Mouse (Mus musculus) C3H10T1/2 (cell line): ENCODE measurements around the gene Smim26. TPM values are rescaled to one million over a fixed set of nuclear protein-coding genes. Genes with fewer than 3 reads are reported as not detected.

ENCODE experiments used
- polyA plus RNA-seq, 2 experiments: library from polyadenylated mRNA; unstranded; fragments of >200 nt; fragmentation: generic; extraction: Trizol; gene quantifications; one replicate each; pipeline ENCODE4 v1.2.1; 2012; ENCODE audit warnings: missing spikeins in 2 of 2

The Smim26 gene
- 10 to 100 TPM in 1 of 2 experiments, 1 to 10 TPM in 1; 6.6 to 34.3 TPM for polyA plus RNA-seq

GRCm38 (mm10) chr2:144593951-144594651, at the start of gene Smim26:
Gene Smim26, plus strand, starts transcription at chr2:144594054.

GRCm38 (mm10) chr2:144550529-144550928, 43.3 kb upstream of the Smim26 start, which contains the start of gene Rbbp9:
Gene Rbbp9, minus strand, starts transcription at chr2:144550869.

DNA sequence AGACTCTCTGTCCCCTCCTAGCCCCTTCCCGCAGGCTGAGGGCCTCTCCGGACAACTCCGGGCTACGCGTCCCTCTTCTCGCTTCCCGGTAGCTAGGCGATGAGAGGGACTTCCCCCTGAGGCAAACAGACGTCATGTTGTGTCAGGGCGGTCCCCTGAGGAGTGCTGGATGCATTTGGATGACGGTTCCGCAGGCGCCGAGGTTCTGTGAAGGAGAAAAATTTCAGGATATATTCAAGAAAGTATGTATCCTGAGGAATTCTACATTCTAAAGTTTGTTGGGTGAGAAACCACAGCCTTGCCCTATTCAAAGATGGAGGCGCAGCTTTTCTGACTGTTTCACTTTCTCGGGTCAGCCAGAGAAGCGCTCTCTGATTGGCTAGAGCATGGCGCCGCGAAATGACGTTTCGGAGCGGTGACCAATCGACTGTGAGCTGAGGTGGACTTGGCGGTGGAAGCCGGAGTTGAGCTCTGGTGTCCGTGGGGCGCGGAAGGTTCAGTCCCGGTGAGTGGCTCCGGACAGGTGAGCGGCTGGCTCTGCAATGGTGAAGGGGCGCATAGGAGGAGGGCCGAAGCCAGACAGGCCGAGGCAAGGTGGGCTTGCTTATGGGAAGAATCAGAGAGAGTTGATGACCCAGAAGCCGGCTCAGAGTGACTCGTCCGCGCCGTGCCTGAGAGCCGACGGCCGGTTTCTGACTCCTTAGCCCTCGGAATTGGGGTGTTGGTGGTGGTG, 37.9 kb upstream of the Smim26 start, which contains the start of gene Sec23b:
TSS of gene Sec23b (plus strand) at position 410 of the 733 bp plus-strand sequence.

DNA sequence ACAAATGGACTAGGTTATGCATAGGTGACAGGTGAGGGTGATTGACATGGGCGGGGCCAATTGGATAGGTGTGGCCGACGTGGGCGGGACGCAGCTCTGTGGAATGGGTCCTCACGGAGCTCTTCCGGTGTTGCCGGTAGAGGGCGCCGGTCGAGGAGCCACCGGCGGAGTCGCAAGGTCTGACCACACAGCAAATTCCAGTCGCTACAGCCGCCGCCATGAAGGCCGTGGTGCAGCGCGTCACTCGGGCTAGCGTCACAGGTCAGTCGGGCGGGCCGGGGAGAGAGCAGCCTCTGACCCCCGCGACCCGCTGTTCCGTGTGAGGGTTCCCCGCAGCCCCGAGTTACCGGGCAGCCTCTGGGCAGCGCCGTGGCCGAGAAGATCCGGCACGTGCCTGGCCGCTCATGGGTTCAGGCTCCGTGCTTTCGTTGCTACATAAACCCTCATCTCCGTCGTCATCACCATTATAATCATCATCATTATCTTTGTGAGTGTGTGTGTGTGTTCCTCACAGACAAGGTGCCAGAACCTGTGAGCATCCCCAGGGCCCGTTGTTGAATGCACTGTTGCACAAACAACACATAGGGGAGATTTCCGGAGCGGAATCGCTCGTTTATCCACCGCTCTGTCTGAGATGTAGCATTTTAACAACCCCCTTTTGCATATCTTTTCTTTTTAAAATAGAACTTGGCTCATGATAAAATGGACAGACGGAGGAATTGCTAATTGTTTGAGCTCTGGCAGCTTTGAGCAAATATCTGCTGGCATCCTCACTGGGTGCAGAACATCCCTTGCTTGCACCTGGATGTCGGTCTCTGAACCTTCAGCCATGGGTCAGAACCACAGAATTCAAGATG, 6.2 kb downstream of the Smim26 start, which contains the start of gene Dtd1:
TSS of gene Dtd1 (plus strand) at position 67 of the 857 bp plus-strand sequence.

Other genes with a start within 250 kb of the Smim26 start
- gene Kat14, start 225.1 kb upstream of the Smim26 start, polyA plus RNA-seq: 10 to 100 TPM; 14.9 to 18.8 TPM
- 1 to 10 TPM in 1 of 2 experiments, not detected in 1; 2.9 TPM for gene Pet117, start 225.1 kb upstream of the Smim26 start, polyA plus RNA-seq
- gene Dzank1, start 66.6 kb upstream of the Smim26 start, polyA plus RNA-seq: under 1 TPM; 0.01 to 0.40 TPM
- gene Polr3f, start 66.3 kb upstream of the Smim26 start, polyA plus RNA-seq: 1 to 10 TPM in 1 of 2 experiments, under 1 TPM in 1; 0.33 to 2.7 TPM
- gene Rbbp9, start 43.2 kb upstream of the Smim26 start, polyA plus RNA-seq: 10 to 100 TPM in 1 of 2 experiments, under 1 TPM in 1; 0.46 to 10.9 TPM
- 10 to 100 TPM; 14.4 to 26.7 TPM for gene Sec23b, start 37.8 kb upstream of the Smim26 start, polyA plus RNA-seq
- gene Dtd1, start 5.8 kb downstream of the Smim26 start, polyA plus RNA-seq: 1 to 10 TPM in 1 of 2 experiments, under 1 TPM in 1; 0.97 to 5.9 TPM
- not detected for gene Scp2d1, start 229.6 kb downstream of the Smim26 start, polyA plus RNA-seq